Mouse (Mus musculus): ENCODE data around the gene Lyzl4. TPM values are rescaled to one million over a fixed set of nuclear protein-coding genes. Genes with fewer than 3 reads are reported as not detected.
A peak's percentile ranks its signal among the peaks of the same experiment; 100 is the strongest.

Lyzl4 gene
- polyA plus RNA-seq, 1 experiment: 1.6 TPM

DNA sequence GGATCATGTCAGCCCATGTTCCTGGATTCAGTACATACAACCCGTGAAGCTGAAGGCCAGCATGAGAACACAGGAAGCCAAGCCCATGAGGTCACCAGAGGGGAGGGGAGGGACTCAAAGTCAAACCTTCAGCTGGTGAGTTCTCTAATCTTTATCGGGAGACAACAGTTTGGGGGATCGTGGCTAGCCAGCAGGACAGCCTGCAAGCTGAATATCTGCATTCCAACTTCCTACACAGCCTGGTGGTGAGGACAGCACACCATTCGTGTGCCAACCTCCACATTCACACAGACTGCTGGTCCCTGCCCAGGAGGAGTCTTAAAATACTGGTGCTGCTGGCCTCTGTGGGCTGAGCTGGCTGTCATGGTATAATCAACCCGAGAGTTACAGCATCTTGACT, 85.0 kb downstream of the Lyzl4 start:
- Histone ChIP-seq H3K4me1 (ENCODE audit: control insufficient read depth, insufficient read depth, low read length) (peaks cover 11% of the 10 kb centered on the region), H3K27ac (ENCODE audit: insufficient read depth, low read length) (peak overlapping the region; percentile 78), H3K4me3 (ENCODE audit: insufficient read depth, low read length) (no peak overlapping the region)
- no peak for TF ChIP-seq CTCF (IDR thresholded peaks at IDR 0.05; ENCODE audit: extremely low read depth, insufficient read depth, low read length)
- TF ChIP-seq POLR2A (IDR thresholded peaks at IDR 0.05; ENCODE audit: extremely low read depth, insufficient read depth, low read length): no peak

DNA sequence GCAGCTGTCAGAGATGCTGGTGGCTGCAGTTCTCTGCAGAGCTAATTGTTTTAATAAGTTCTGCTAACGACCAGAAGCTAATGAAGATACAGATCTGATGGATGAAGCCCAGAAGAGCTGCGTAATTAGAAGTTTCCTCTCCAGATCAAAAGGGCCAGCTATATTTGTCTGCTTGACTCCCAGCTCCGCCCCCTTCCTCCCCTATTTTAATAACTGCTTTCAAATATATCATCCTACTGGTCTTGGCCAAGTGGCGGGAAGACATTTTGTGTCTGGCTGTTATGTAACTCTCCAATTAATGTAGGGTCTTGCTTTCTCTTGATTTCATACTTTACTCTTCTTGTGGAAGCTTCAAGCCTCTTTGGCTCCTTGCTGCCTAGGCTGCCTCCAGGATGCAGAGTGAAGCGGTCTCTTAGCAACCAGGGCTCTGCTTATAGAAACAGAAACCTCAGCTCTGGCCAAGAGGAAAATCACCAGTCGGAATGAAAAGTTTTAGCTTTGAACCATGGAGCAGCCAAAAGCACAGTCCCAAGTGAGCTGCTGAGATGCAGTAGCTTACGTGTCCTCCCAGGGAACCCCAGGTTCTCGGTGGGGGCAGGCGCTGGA, 86.4 kb downstream of the Lyzl4 start:
- TF ChIP-seq CTCF (IDR thresholded peaks at IDR 0.05; ENCODE audit: extremely low read depth, insufficient read depth, low read length) (no peak), POLR2A (IDR thresholded peaks at IDR 0.05; ENCODE audit: extremely low read depth, insufficient read depth, low read length) (no peak)
- no peak overlapping the region for H3K27ac ChIP-seq (ENCODE audit: insufficient read depth, low read length)
- H3K4me1 ChIP-seq (ENCODE audit: control insufficient read depth, insufficient read depth, low read length): peaks cover 11% of the 10 kb centered on the region
- H3K4me3 ChIP-seq (ENCODE audit: insufficient read depth, low read length): no peak overlapping the region

DNA sequence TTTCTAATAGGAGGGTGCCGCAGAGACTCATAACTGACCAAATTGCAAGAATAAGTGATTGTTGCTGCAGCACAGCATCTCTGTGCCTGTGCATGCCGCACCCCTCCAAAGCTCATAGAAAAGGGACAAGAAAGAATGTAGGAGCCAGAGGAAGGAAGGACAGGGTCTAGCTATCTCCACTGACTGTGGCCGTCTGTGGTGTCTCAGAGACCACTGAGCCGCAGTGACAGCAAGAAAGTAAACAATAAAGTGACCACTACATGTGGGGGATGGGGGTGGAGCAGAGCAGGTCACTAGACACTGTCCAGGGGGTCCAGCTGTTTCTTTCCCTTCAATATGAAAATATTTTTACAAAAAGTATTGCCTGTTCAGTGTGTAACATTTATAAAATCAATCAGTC, 88.3 kb downstream of the Lyzl4 start:
- no peak overlapping the region for H3K27ac ChIP-seq (ENCODE audit: insufficient read depth, low read length)
- H3K4me1 ChIP-seq (ENCODE audit: control insufficient read depth, insufficient read depth, low read length): peaks cover 10% of the 10 kb centered on the region
- H3K4me3 ChIP-seq (ENCODE audit: insufficient read depth, low read length): no peak overlapping the region
- TF ChIP-seq POLR2A (IDR thresholded peaks at IDR 0.05; ENCODE audit: extremely low read depth, insufficient read depth, low read length) (no peak), CTCF (IDR thresholded peaks at IDR 0.05; ENCODE audit: extremely low read depth, insufficient read depth, low read length) (no peak)

DNA sequence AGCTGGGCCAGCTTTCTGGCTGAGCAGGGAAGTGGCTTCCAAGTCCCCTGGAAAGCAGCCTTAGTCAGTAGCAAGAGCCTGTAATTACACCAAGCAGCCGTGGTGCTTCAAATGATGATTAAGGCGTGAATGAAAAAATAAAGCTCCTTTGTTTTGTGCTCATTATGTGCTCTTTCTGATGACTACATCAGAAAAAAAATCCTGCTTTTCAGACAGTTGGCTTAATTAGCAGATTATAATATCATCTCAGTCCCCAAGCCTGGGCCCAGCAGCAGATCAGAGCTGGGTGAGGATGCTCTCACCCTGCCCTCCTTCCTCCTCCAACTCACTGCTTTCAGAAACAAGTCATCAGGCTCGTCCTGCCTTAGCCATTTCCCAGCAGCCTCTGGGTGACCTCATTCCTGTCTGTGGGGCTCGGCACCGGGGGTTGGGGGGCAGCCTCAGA, 91.5 kb downstream of the Lyzl4 start:
- TF ChIP-seq POLR2A (IDR thresholded peaks at IDR 0.05; ENCODE audit: extremely low read depth, insufficient read depth, low read length): no peak
- TF ChIP-seq CTCF (IDR thresholded peaks at IDR 0.05; ENCODE audit: extremely low read depth, insufficient read depth, low read length): no peak
- Histone ChIP-seq H3K4me1 (ENCODE audit: control insufficient read depth, insufficient read depth, low read length) (peaks cover 2% of the 10 kb centered on the region; the same call in 1 of the 2 replicates), H3K4me3 (ENCODE audit: insufficient read depth, low read length) (no peak overlapping the region), H3K27ac (ENCODE audit: insufficient read depth, low read length) (no peak overlapping the region)

DNA sequence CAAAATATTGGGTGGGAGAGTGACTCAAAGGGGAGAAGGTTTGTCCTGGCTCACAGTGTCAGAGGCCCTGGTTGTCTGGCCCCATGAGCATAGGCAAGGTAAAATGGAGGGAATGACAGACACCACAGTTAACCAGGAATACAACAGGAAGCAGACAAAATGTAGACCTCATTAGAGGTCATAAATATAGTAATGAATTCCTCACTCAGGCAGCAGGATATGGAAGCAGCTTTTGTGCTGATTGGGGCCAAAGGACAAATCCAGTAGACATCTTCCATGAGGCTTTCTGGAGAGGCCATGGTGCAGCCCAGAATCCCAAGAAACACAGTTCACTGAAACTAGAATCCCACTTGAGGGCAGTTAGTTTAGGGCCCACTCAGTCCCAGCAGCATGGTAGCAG, 92.5 kb downstream of the Lyzl4 start:
- TF ChIP-seq CTCF (IDR thresholded peaks at IDR 0.05; ENCODE audit: extremely low read depth, insufficient read depth, low read length) (no peak), POLR2A (IDR thresholded peaks at IDR 0.05; ENCODE audit: extremely low read depth, insufficient read depth, low read length) (no peak)
- H3K4me1 ChIP-seq (ENCODE audit: control insufficient read depth, insufficient read depth, low read length): peaks cover 2% of the 10 kb centered on the region; the same call in 1 of the 2 replicates

DNA sequence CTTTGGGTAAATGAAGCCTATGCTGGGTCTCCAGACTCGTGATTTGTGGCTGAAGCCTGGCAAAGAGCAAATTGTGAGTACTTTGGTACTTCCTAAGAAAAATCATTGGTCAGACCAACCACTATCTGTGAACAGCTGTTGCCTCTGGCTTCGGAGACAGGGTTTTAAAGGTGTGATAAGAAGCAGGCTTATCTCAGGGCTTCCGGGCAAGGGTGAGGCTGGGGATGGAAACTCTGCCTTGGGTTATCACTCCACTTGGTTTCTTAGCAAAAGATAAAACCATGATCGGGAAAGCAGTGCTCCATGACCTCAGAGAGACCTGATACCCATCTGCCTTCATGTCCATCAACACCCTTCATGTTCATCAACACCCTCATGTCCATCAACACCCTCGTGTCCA, 92.9 kb downstream of the Lyzl4 start:
- TF ChIP-seq CTCF (IDR thresholded peaks at IDR 0.05; ENCODE audit: extremely low read depth, insufficient read depth, low read length): no peak
- no peak for TF ChIP-seq POLR2A (IDR thresholded peaks at IDR 0.05; ENCODE audit: extremely low read depth, insufficient read depth, low read length)
- Histone ChIP-seq H3K4me3 (ENCODE audit: insufficient read depth, low read length) (no peak overlapping the region), H3K4me1 (ENCODE audit: control insufficient read depth, insufficient read depth, low read length) (peaks cover 2% of the 10 kb centered on the region; the same call in 1 of the 2 replicates), H3K27ac (ENCODE audit: insufficient read depth, low read length) (no peak overlapping the region)

More for the DNA sequence above, 92.5 kb downstream of the Lyzl4 start:
- H3K27ac ChIP-seq (ENCODE audit: insufficient read depth, low read length): no peak overlapping the region
- H3K4me3 ChIP-seq (ENCODE audit: insufficient read depth, low read length): no peak overlapping the region

DNA sequence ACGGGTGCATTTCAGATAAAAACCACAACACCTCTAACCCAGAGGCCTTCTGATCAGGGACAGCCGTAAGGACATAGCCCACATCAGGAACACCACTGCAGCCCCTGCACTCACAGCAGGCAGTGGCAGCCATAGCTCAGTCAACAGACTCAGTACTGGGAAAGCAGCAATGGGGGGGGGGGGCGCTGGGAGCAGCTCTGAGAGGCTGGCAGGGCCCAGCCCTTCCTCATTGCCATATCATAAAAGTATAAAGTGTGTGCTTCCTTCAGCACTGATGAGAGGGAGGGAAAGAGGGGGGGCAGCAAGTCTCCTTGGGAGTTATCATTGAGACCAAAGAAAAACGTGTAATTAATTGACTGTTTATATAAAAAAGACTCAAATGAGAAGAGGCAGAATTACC, 94.5 kb downstream of the Lyzl4 start:
- no peak overlapping the region for H3K4me3 ChIP-seq (ENCODE audit: insufficient read depth, low read length)
- TF ChIP-seq POLR2A (IDR thresholded peaks at IDR 0.05; ENCODE audit: extremely low read depth, insufficient read depth, low read length) (no peak), CTCF (IDR thresholded peaks at IDR 0.05; ENCODE audit: extremely low read depth, insufficient read depth, low read length) (no peak)
- no peak overlapping the region for H3K27ac ChIP-seq (ENCODE audit: insufficient read depth, low read length)
- H3K4me1 ChIP-seq (ENCODE audit: control insufficient read depth, insufficient read depth, low read length): peaks cover 2% of the 10 kb centered on the region; the same call in 1 of the 2 replicates

DNA sequence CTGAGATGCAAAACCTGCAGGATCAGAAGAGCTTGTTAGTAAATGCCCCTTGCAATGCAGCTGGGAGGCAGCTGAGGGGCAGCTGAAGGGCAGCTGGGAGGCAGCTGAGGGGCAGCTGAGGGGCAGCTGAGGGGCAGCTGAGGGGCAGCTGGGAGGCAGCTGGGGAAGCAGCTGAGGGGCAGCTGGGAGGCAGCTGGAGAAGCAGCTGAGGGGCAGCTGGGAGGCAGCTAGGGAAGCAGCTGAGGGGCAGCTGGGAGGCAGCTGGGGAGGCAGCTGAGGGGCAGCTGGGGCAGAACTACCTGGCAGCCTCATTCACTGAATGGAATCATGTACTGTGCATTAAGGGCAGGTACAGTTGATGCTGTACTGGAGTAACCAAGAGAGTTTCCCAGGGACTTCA, 100.4 kb downstream of the Lyzl4 start:
- no peaks in the 10 kb centered on the region for H3K4me1 ChIP-seq (ENCODE audit: control insufficient read depth, insufficient read depth, low read length)
- H3K4me3 ChIP-seq (ENCODE audit: insufficient read depth, low read length): no peak overlapping the region
- TF ChIP-seq POLR2A (IDR thresholded peaks at IDR 0.05; ENCODE audit: extremely low read depth, insufficient read depth, low read length) (no peak), CTCF (IDR thresholded peaks at IDR 0.05; ENCODE audit: extremely low read depth, insufficient read depth, low read length) (no peak)
- no peak overlapping the region for H3K27ac ChIP-seq (ENCODE audit: insufficient read depth, low read length)

DNA sequence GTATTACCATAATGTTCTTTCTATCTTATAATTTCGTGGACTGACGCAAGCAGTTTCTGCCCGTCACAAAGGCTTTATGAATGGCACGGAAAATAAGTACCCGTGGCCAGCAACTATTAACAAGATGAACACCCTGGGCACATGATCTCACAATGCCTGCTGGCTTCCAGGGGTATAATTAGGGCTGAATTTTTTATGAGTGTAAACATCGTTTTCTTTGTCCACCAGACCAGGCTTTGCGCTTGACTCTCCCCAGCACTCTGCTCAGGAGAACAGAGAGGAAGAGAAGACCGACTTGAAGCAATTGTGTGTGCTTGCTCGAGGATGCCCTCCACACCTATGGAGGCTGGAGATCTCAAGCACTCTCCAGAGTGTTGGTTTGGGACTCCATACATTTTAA, 109.3 kb downstream of the Lyzl4 start:
- TF ChIP-seq CTCF (IDR thresholded peaks at IDR 0.05; ENCODE audit: extremely low read depth, insufficient read depth, low read length): no peak
- no peak for TF ChIP-seq POLR2A (IDR thresholded peaks at IDR 0.05; ENCODE audit: extremely low read depth, insufficient read depth, low read length)
- H3K27ac ChIP-seq (ENCODE audit: insufficient read depth, low read length): no peak overlapping the region
- no peak overlapping the region for H3K4me3 ChIP-seq (ENCODE audit: insufficient read depth, low read length)
- H3K4me1 ChIP-seq (ENCODE audit: control insufficient read depth, insufficient read depth, low read length): no peaks in the 10 kb centered on the region

DNA sequence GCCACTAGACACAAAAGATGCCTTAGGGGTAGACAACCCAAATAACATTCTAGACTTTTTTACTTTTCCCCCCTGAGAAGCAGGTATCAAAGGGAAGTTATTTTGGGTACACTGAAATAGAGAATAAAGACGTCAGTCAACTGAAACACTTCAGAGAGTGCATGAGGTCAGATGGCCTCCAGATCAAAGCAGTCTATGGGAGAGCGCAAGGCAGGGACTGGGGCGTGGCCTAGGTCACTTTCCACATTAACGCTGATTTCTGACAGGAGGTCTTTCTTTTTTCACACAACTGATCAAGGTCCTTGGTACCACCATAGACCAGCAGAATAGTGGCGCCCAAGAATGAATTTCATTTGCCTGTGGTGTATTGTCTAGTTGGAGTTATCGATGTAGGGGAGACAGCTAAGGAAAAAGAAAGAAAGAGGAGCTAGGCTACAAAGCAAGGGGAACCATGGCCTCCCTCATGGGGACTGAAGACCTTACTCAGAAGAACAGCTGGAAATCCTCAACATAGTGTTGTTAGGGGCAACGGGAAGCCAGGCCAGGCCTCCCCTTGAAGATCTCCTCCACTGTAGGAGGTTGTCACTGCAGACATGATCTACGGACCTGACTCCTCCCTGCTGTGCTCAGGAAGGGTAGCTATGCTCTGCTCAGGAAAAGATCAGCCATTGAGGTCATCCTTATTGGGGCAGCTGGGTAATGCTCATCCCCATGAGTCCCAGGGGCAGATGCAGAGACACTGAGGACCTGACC, 113.1 kb downstream of the Lyzl4 start:
- Histone ChIP-seq H3K27ac (ENCODE audit: insufficient read depth, low read length) (no peak overlapping the region), H3K4me1 (ENCODE audit: control insufficient read depth, insufficient read depth, low read length) (no peaks in the 10 kb centered on the region), H3K4me3 (ENCODE audit: insufficient read depth, low read length) (no peak overlapping the region)
- TF ChIP-seq POLR2A (IDR thresholded peaks at IDR 0.05; ENCODE audit: extremely low read depth, insufficient read depth, low read length): no peak
- no peak for TF ChIP-seq CTCF (IDR thresholded peaks at IDR 0.05; ENCODE audit: extremely low read depth, insufficient read depth, low read length)

Other genes starting within 250 kb of the Lyzl4 start
- gene Cck, start 146.4 kb downstream of the Lyzl4 start, polyA plus RNA-seq (2012; rRNA removed): 1,499 and 1,678 TPM in 2 replicates
- gene Vipr1, start 620 bp upstream of the Lyzl4 start, polyA plus RNA-seq (2012; rRNA removed): 26.7 and 27.4 TPM in 2 replicates
- 13.9 and 15.4 TPM in 2 replicates for gene Sec22c, start 63.4 kb upstream of the Lyzl4 start, polyA plus RNA-seq (2012; rRNA removed)
- gene Ss18l2, start 68.2 kb upstream of the Lyzl4 start, polyA plus RNA-seq (2012; rRNA removed): 119 and 120 TPM in 2 replicates
- gene Nktr, start 77.1 kb upstream of the Lyzl4 start, polyA plus RNA-seq (2012; rRNA removed): 127 and 133 TPM in 2 replicates
- gene Zfp651, start 117.2 kb upstream of the Lyzl4 start, polyA plus RNA-seq (2012; rRNA removed): 97.8 and 115 TPM in 2 replicates
- 6.6 and 8.7 TPM in 2 replicates for gene Klhl40, start 135.5 kb upstream of the Lyzl4 start, polyA plus RNA-seq (2012; rRNA removed)
- 21.2 and 22.4 TPM in 2 replicates for gene Hhatl, start 150.4 kb upstream of the Lyzl4 start, polyA plus RNA-seq (2012; rRNA removed)
- 11.8 and 13.4 TPM in 2 replicates for gene Ccdc13, start 197.4 kb upstream of the Lyzl4 start, polyA plus RNA-seq (2012; rRNA removed)
- gene Higd1a, start 216.3 kb upstream of the Lyzl4 start, polyA plus RNA-seq (2012; rRNA removed): 97.6 and 101 TPM in 2 replicates